Mouse (Mus musculus) embryonic facial prominence, embryonic 14.5 days (tissue): ENCODE measurements around the gene Ell. TPM values are rescaled to one million over a fixed set of nuclear protein-coding genes. Genes with fewer than 3 reads are reported as not detected.
A peak's percentile ranks its signal among the peaks of the same experiment; 100 is the strongest.

ENCODE experiments used
- ATAC-seq: fragments of 200-750 bp; cut with Nextera tagmentation; 2 replicates; pipeline ENCODE4 v1.8.0; 2017; ENCODE audit warnings: low read depth, moderate number of reproducible peaks, moderate TSS enrichment
- DNase-seq: peaks from one replicate; pipeline ENCODE4 v3.0.0-alpha.2; 2015; ENCODE audit warnings: low spot score
- H3K27ac ChIP-seq: fragments of 300-500 bp; sonication (generic); replicated peaks from 2 replicates; pipeline ENCODE4 v1.5.1; 2014; ENCODE audit warnings: low read depth, mild to moderate bottlenecking, low read length, moderate library complexity
- H3K27me3 ChIP-seq: fragments of 300-500 bp; sonication (generic); replicated peaks from 2 replicates; pipeline ENCODE4 v1.6.1; 2014; ENCODE audit warnings: low read length; ENCODE audit not compliant: control insufficient read depth, insufficient read depth
- H3K36me3 ChIP-seq: fragments of 300-500 bp; sonication (generic); 2 replicates; pipeline ENCODE4 v1.6.1; 2014; ENCODE audit warnings: low read length, mixed read lengths; ENCODE audit not compliant: control insufficient read depth, insufficient read depth
- H3K4me1 ChIP-seq: fragments of 300-500 bp; sonication (generic); 2 replicates; pipeline ENCODE4 v1.6.1; 2014; ENCODE audit warnings: antibody characterized with exemption, low read length; ENCODE audit not compliant: control insufficient read depth, insufficient read depth
- H3K4me2 ChIP-seq: fragments of 300-500 bp; sonication (generic); 2 replicates; pipeline ENCODE4 v1.6.1; 2014; ENCODE audit warnings: low read depth, mild to moderate bottlenecking, low read length, moderate library complexity, mixed read lengths
- H3K4me3 ChIP-seq: fragments of 300-500 bp; sonication (generic); 2 replicates; pipeline ENCODE4 v1.5.1; 2014; ENCODE audit warnings: low read depth, mild to moderate bottlenecking, low read length
- H3K9ac ChIP-seq: fragments of 300-500 bp; sonication (generic); 2 replicates; pipeline ENCODE4 v1.6.1; 2014; ENCODE audit warnings: low read depth, mild to moderate bottlenecking, low read length, moderate library complexity, mixed read lengths
- H3K9me3 ChIP-seq: fragments of 300-500 bp; sonication (generic); 2 replicates; pipeline ENCODE4 v1.6.1; 2016; ENCODE audit warnings: low read length; ENCODE audit not compliant: control insufficient read depth
- WGBS: fragments of 180-500 bp; shearing (Covaris S2); extraction: QIAGEN DNeasy Blood & Tissue Kit; methylation state at CpG from one replicate; pipeline ENCODE4 v1.1.7; 2014; 5-methylcytosine and 5-hydroxymethylcytosine counted together
- polyA plus RNA-seq: library from polyadenylated mRNA; unstranded; fragments of >200 nt; fragmentation: Nextera tagmentation; extraction: Ambion mirVana; gene quantifications from 2 replicates; pipeline ENCODE4 v1.2.1, GENCODE M21; 2014

Ell gene
- polyA plus RNA-seq, 1 experiment from 2014 or later: 17.3 TPM

DNA sequence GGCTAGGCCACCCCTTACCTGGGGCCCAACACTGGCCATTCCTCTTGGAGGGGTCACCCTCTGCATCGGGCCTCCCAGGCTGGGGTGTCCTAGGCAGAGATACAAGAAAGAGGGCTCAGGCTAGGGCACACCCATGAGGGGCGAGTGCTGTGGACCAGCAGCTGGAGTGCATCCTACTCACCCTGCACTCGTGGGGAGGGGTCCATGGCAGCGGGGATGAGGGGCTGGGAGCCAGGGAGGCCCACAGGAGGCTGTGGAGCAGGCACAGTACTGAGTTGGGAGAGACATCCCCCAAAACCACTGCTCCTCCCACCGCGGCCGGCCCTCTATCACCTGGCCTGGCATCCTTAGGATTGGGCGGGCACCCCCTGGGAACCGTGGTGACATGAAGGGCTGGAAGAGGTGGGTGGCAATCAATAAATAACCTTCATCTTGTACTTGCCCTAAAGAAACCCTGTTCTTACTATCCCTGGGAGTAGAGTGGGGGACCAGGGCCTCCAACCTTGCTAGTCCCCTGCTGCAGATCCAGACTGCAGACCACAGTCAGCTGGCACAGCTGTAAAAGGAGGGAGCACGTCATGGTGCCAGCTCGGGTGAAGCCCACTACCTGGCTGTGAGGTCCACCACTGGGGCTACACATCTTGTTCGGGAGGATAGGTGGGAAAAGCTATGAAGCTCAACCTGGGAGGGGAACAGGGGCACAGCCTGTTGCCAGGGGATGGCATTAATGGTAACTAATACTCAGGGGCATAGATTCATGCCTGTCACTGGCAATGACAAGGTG, 60.4 kb downstream of the Ell start:
- H3K4me1 ChIP-seq: peaks cover 30% of the 10 kb centered on the region
- no peak overlapping the region for H3K4me3 ChIP-seq
- no peak for ATAC-seq
- no peak for DNase-seq
- H3K27ac ChIP-seq: no peak overlapping the region
- H3K4me2 ChIP-seq: no peak overlapping the region
- no peaks in the 10 kb centered on the region for H3K9me3 ChIP-seq
- peak overlapping the region; percentile 76; the same call in 1 of the 2 replicates for H3K9ac ChIP-seq
- WGBS: 88% methylated on average over 10 of the region's 12 CpGs
- peaks cover 31% of the 10 kb centered on the region for H3K36me3 ChIP-seq
- no peaks in the 10 kb centered on the region for H3K27me3 ChIP-seq

- DNase-seq: no peak
- Histone ChIP-seq H3K27me3 (no peaks in the 10 kb centered on the region), H3K9ac (peak overlapping the region; percentile 45), H3K36me3 (peaks cover 27% of the 10 kb centered on the region), H3K4me2 (peak overlapping the region; percentile 52), H3K27ac (peak overlapping the region; percentile 44; the same call in 1 of the 2 replicates), H3K4me1 (peaks cover 23% of the 10 kb centered on the region), H3K4me3 (peak overlapping the region; percentile 17), H3K9me3 (no peaks in the 10 kb centered on the region)
- whole genome bisulfite sequencing: 27% methylated on average over 8 of the region's 10 CpGs
- ATAC-seq: no peak
These were observed 61.4 kb downstream of the Ell start for GRCm38 (mm10) chr8:70600473-70601270.

- ATAC-seq: peak; percentile 34; the same call in 1 of the 2 replicates
- Histone ChIP-seq H3K36me3 (peaks cover 21% of the 10 kb centered on the region), H3K9ac (peak overlapping the region; percentile 45; the same call in 1 of the 2 replicates), H3K27me3 (no peaks in the 10 kb centered on the region), H3K9me3 (no peaks in the 10 kb centered on the region), H3K27ac (peak overlapping the region; percentile 44; the same call in 1 of the 2 replicates), H3K4me1 (peaks cover 23% of the 10 kb centered on the region), H3K4me3 (peak overlapping the region; percentile 17), H3K4me2 (peak overlapping the region; percentile 52)
- DNase-seq: peak; percentile 94
- 2% methylated on average over 22 of the region's 26 CpGs for WGBS
These were observed 62.0 kb downstream of the Ell start for GRCm38 (mm10) chr8:70601271-70601649.

GRCm38 (mm10) chr8:70602139-70602811, 63.0 kb downstream of the Ell start:
- Histone ChIP-seq H3K27ac (no peak overlapping the region), H3K9me3 (no peaks in the 10 kb centered on the region), H3K4me2 (no peak overlapping the region), H3K36me3 (peaks cover 11% of the 10 kb centered on the region), H3K4me3 (no peak overlapping the region), H3K27me3 (no peaks in the 10 kb centered on the region), H3K4me1 (peaks cover 24% of the 10 kb centered on the region), H3K9ac (no peak overlapping the region)
- 95% methylated on average over 13 of the region's 13 CpGs for WGBS
- DNase-seq: no peak
- no peak for ATAC-seq

DNA sequence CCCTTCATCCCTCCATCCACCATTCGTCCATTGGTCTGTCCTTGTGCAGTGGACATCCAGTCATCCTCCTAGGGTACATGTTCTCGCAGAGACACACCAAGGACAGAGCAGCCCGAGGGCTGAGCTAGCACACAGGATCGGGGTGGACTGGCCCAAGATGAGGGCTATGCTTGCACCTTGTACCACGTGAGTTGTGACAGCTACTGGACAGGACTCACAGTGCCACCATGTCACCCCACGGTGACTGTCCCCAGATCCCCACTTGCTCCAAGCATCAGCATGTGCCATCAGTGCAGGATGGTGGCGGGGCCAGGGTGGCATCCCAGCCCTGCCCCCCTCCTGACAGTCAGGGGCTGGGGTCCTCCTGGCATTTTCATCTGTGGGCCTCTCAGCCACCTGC, 65.3 kb downstream of the Ell start:
- 81% methylated on average over 7 of the region's 7 CpGs for WGBS
- peaks cover 11% of the 10 kb centered on the region; the same call in 1 of the 2 replicates for H3K36me3 ChIP-seq
- no peaks in the 10 kb centered on the region for H3K9me3 ChIP-seq
- H3K4me3 ChIP-seq: no peak overlapping the region
- no peak overlapping the region for H3K4me2 ChIP-seq
- no peaks in the 10 kb centered on the region for H3K27me3 ChIP-seq
- H3K27ac ChIP-seq: no peak overlapping the region
- no peak for DNase-seq
- no peak for ATAC-seq
- no peak overlapping the region for H3K9ac ChIP-seq
- H3K4me1 ChIP-seq: peaks cover 27% of the 10 kb centered on the region

- Histone ChIP-seq H3K9me3 (no peaks in the 10 kb centered on the region), H3K27me3 (no peaks in the 10 kb centered on the region), H3K27ac (no peak overlapping the region), H3K4me3 (no peak overlapping the region), H3K9ac (no peak overlapping the region), H3K4me2 (peak overlapping the region; percentile 83), H3K36me3 (peaks cover 11% of the 10 kb centered on the region; the same call in 1 of the 2 replicates), H3K4me1 (peaks cover 25% of the 10 kb centered on the region)
- 83% methylated on average over 9 of the region's 9 CpGs for WGBS
- DNase-seq (no peak), ATAC-seq (no peak)
These were observed 66.9 kb downstream of the Ell start for GRCm38 (mm10) chr8:70605871-70606779.

GRCm38 (mm10) chr8:70606780-70607602, 67.7 kb downstream of the Ell start:
- no peak for ATAC-seq
- no peak for DNase-seq
- Histone ChIP-seq H3K27me3 (no peaks in the 10 kb centered on the region), H3K27ac (0 out of 2 replicates have a peak overlapping the region, but pooled peaks have one; percentile 99), H3K36me3 (peaks cover 8% of the 10 kb centered on the region; the same call in 1 of the 2 replicates), H3K4me3 (peak overlapping the region; percentile 80), H3K9ac (peak overlapping the region; percentile 93), H3K4me1 (peaks cover 21% of the 10 kb centered on the region), H3K9me3 (no peaks in the 10 kb centered on the region), H3K4me2 (peak overlapping the region; percentile 83)
- 56% methylated on average over 18 of the region's 18 CpGs for WGBS
